In the genomic region with DNA sequence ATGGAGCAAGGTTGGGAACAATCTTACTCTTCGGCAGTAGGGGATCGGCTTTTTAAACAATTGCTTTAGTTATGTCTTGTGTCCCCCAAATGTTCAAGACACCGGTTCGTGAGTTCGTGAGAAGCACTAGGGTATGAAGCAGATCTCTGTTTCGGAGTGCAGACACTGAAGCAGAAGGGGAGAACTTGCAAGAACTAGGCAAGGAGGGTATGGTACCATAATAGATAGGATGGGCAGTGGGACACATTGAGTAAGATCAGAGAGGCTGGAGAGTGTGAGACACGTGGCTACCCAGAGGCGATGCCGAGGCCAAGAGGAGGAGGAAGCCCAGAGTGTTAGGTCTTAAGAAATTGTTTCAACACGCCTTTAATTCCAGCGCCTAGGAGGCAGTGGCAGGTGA, we compare ENCODE assay signal across 8 mouse cellular contexts. TPM values are rescaled to one million over a fixed set of nuclear protein-coding genes. Genes with fewer than 3 reads are reported as not detected.
DNase-seq lines count a peak whose midpoint lies in the region; ATAC-seq and TF ChIP-seq lines count a peak whose summit lies in the region.

No protein-coding gene starts in this region.

- in situ Hi-C loops in Patski (cut with MboI; ENCODE audit: low pct_unique_long_range_greater_than_20kb), result no loop called here

- 5% methylated on average over 11 of the region's 11 CpGs for WGBS in heart, embryonic 12.5 days
- 4% methylated on average over 11 of the region's 11 CpGs for WGBS in forebrain, embryonic 15.5 days

- no peaks in the 10 kb centered on the region for H3K9me3 ChIP-seq in heart, embryonic 12.5 days (replicated peaks)
- no peaks in the 10 kb centered on the region for H3K9me3 ChIP-seq in forebrain, embryonic 15.5 days

- peak; percentile 51; the same call in 1 of the 2 replicates for ATAC-seq in heart, embryonic 12.5 days (ENCODE audit: insufficient number of reproducible peaks, low FRiP score)
- ATAC-seq in Patski, result peak; percentile 76
- ATAC-seq in forebrain, embryonic 15.5 days (replicated peaks), result peak; percentile 51
- ATAC-seq in megakaryocyte-erythroid progenitor cell, adult 5-6 weeks (replicated peaks; ENCODE audit: low FRiP score, low TSS enrichment, poor library complexity, severe bottlenecking), result peak; percentile 70

- H3K4me2 ChIP-seq in heart, embryonic 12.5 days, result peak overlapping the region; percentile 86
- H3K4me2 ChIP-seq in forebrain, embryonic 15.5 days (replicated peaks), result peak overlapping the region; percentile 83

- CTCF ChIA-PET in Patski (lab: Charles Lee), result no interaction called here

- DNase-seq in heart, adult 18-20 months, result no peak
- DNase-seq in Patski (ENCODE audit: low read depth, low spot score), result peak; percentile 17
- peak; percentile 13 to 52 for DNase-seq in kidney, postnatal 4 days
- DNase-seq in ovary, postnatal 14 days (ENCODE audit: low spot score), result no peak
- DNase-seq in right cerebral cortex, postnatal 36 days (ENCODE audit: low spot score in 2 of 2), result no peak

- TF ChIP-seq CTCF in Patski (IDR thresholded peaks at IDR 0.05), result no peak

- no peaks in the 10 kb centered on the region for H3K27me3 ChIP-seq in heart, embryonic 12.5 days (replicated peaks)
- no peaks in the 10 kb centered on the region for H3K27me3 ChIP-seq in Patski
- no peaks in the 10 kb centered on the region for H3K27me3 ChIP-seq in forebrain, embryonic 15.5 days

- H3K27ac ChIP-seq in heart, embryonic 12.5 days (ENCODE audit: poor library complexity, severe bottlenecking), result peak overlapping the region; percentile 93
- peak overlapping the region; percentile 91 for H3K27ac ChIP-seq in forebrain, embryonic 15.5 days (replicated peaks)

- H3K36me3 ChIP-seq in heart, embryonic 12.5 days, result peaks cover 17% of the 10 kb centered on the region
- H3K36me3 ChIP-seq in forebrain, embryonic 15.5 days, result peaks cover 18% of the 10 kb centered on the region

- H3K4me3 ChIP-seq in heart, embryonic 12.5 days, result peak overlapping the region; percentile 65
- peak overlapping the region; percentile 70 for H3K4me3 ChIP-seq in forebrain, embryonic 15.5 days

- H3K4me1 ChIP-seq in heart, embryonic 12.5 days (replicated peaks), result peaks cover 14% of the 10 kb centered on the region
- H3K4me1 ChIP-seq in forebrain, embryonic 15.5 days, result peaks cover 18% of the 10 kb centered on the region

- POLR2A ChIA-PET in Patski (lab: Charles Lee), result interaction anchor here (0.7 kb wide), 1 partner anchor 286 kb away, joined by 5 read pairs; no protein-coding TSS in a partner anchor

- peak overlapping the region; percentile 86 for H3K9ac ChIP-seq in heart, embryonic 12.5 days
- peak overlapping the region; percentile 64 for H3K9ac ChIP-seq in forebrain, embryonic 15.5 days (replicated peaks)

RNA-seq across cellular contexts. Expression of gene Rpp14, which starts 0.6 kb away (rescaled TPM):
- polyA plus RNA-seq in heart, embryonic 12.5 days (2016; fragmentation: Nextera tagmentation; extraction: Ambion mirVana), result 42.2 and 42.6 TPM in 2 replicates
- total RNA-seq in heart, adult 18-20 months (2021), result 10 to 100 TPM; 28.0 to 30.3 TPM
- polyA plus RNA-seq in Patski (2021), result 28.7 TPM
- 50.1 and 59.7 TPM in 2 replicates for polyA plus RNA-seq in forebrain, embryonic 15.5 days (2015; fragmentation: Nextera tagmentation; extraction: Ambion mirVana)
- 33.0 and 33.6 TPM in 2 replicates for total RNA-seq in megakaryocyte-erythroid progenitor cell, adult 5-6 weeks (2014; fragmentation: Nextera tagmentation)
- 76.5 and 88.3 TPM in 2 replicates for total RNA-seq in megakaryocyte-erythroid progenitor cell, adult 5-6 weeks (2017)

RNA-seq across cellular contexts. Expression of gene Pxk, which starts 17.3 kb away (rescaled TPM):
- 25.5 and 27.7 TPM in 2 replicates for polyA plus RNA-seq in heart, embryonic 12.5 days (2016; fragmentation: Nextera tagmentation; extraction: Ambion mirVana)
- total RNA-seq in heart, adult 18-20 months (2021), result 10 to 100 TPM; 22.0 to 25.2 TPM
- polyA plus RNA-seq in Patski (2021), result 67.3 TPM
- polyA plus RNA-seq in forebrain, embryonic 15.5 days (2015; fragmentation: Nextera tagmentation; extraction: Ambion mirVana), result 48.8 and 51.8 TPM in 2 replicates
- 6.7 and 13.2 TPM in 2 replicates for total RNA-seq in megakaryocyte-erythroid progenitor cell, adult 5-6 weeks (2014; fragmentation: Nextera tagmentation)
- total RNA-seq in megakaryocyte-erythroid progenitor cell, adult 5-6 weeks (2017), result 4.1 and 4.8 TPM in 2 replicates

Comparison
In these comparisons a context has a peak if more than half of its experiments do, and no peak if none do; other contexts are left out.
1. DNase-seq: peak in Patski (single experiment) and kidney, postnatal 4 days (2 of 2); none in heart, adult 18-20 months (0 of 2), ovary, postnatal 14 days (single experiment) and right cerebral cortex, postnatal 36 days (0 of 2).
2. Peak in every context shown above with its lines, with median percentiles within 50 percentile points of each other: ATAC-seq.